Mouse (Mus musculus) megakaryocyte, adult 5-6 weeks (primary cell): ENCODE data around the gene Olfr603. TPM values are rescaled to one million over a fixed set of nuclear protein-coding genes. Genes with fewer than 3 reads are reported as not detected.
"Not testable (repeated sequence)": the region's sequence is repeated elsewhere in the genome, so short reads cannot be mapped to it uniquely, and the experiment has no call there.

ENCODE experiments used
- ATAC-seq: 2 replicates; pipeline ENCODE4 v1.8.0; 2016; ENCODE audit warnings: mild to moderate bottlenecking, inconsistent platforms; ENCODE audit not compliant: poor library complexity, severe bottlenecking
- total RNA-seq, 2 experiments: library from RNA; stranded (forward) in 1 of 2; stranded (reverse) in 1 of 2; fragments of 153-499, 151-499 nt in 1 of 2; fragments of 221-1000, 200-1000 nt in 1 of 2; gene quantifications; 2 replicates each; pipeline versions ENCODE4 v1.2.3 to v1.2.4; 2015 to 2017

The Olfr603 gene
- total RNA-seq (2015) (not detected in 2 replicates), total RNA-seq (2017) (not detected in 2 replicates)

DNA sequence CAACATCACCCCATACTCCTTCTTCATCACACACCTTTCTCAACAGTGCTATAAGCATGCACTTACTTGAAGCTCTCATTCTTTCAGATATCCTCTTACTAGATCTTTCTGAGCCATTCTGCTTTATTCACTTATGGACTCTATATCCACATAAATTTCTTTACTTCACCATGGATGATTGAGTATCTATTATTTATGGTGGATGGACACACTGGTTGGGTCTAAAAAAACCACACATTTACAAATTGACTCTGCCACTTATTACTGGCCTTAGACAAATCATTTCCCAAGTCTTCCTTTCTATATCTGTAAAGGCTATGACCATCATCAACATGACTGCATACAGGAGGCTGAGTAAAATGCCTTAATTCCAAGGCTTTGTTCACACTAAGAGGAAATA lies at the start of gene Olfr603:
Gene Olfr603 (minus strand): TSS at position 101 of the 400 bp plus-strand sequence.
- no peak for ATAC-seq

DNA sequence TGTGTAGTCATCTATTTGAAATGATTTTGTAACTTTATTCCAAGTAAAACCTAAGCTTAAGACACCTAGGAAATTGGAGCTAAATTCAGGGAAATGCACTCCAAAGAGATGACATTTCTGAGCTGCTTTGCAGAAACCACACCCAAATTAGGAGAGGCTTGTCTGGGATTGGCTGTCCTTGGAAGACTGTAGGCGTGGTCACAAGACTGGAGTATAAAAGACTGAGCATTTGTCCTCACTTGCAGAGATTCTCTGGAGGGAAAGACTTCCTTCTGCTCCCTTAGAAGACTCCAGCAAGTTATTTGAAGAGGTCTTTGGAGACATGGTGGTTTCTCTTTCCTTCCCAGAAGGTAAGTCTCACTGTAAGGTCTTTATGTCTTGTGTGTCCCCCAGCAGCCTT lies 28.8 kb upstream of the Olfr603 start, which contains the start of gene Usp17lc:
Gene Usp17lc (plus strand): TSS at position 301 of the 400 bp plus-strand sequence.
- ATAC-seq: not testable (repeated sequence)

DNA sequence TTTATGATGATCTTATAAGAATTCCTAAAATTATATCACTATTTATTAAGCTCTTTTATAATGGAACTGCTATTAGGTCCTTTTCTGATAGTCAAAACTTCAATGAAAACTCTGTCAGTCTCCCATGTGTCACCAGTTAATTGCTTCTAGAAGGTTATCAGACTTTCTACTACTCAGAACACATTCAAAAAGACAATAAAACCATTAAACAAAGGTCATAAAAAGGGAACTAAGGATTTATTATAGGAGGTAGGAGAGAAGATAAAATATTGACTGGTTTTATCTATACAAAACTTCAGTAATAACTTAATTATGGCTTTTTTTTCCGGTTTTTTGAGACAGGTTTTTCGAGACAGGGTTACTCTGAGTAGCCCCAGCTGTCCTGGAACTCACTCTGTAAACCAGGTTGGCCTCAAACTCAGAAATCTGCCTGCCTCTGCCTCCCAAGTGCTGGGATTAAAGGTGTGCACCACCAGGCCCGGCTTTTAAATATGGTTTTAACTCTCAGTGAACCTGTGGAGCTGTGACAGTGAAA lies 20.6 kb upstream of the Olfr603 start:
- ATAC-seq: not testable (repeated sequence)

DNA sequence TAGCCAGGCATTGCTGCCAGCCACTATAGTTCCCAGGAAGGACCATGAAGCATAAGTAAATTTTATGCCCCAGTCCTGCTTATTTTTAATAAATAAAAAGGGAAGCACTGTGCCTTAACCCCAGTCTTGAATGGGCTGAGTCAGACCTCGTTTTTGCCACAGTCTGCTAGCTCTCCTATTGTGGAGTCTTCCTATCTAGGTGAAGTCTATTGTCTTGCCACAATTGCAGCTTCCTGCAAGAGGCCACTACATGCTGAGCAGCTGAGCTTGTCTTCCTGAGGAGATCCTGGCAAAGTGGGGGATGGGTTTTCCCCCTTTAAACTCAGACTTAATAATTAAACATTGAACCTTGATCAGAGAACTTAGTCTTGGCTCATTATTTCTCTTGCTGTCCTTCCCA lies 13.0 kb upstream of the Olfr603 start:
- no peak for ATAC-seq

DNA sequence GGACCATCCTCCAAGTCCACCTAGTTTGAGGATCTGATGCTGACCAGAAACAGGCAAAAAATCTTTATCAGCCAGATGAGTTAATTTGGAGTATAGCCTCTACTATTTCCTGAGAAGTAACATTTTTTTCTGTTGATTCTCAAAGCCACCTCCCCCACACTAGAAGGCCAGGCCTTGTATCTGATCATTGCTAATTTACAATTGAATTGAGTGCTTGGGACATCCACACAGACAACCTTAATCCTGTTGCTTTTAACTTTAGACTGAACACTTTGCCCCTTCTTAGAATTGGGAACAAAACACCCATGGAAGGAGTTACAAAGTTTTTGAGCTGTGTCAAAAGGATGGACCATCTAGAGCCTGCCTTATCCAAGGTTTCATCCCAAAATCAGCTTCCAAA lies 11.8 kb upstream of the Olfr603 start:
- ATAC-seq: no peak

DNA sequence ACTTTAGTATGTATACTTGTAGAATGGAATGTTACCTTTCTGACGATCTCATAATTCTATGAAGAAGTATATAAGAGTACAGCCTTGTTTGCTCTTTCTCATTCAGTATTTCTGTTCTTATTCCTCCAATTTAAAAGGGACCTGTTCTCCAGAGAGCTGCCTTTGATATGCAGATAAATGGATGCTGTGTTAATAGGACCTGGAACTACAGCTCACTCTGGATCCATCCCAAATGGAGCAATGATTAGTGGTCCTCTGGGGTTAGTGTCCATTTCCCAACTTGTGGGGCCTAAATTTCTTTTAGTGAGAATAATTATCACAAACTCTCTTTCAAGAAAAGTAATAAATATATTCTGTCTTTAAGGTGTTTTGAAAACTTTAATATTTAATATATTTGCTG lies 23.4 kb downstream of the Olfr603 start, which contains the start of gene Olfr601:
Gene Olfr601 (minus strand): TSS at position 101 of the 400 bp plus-strand sequence.
- ATAC-seq: no peak

DNA sequence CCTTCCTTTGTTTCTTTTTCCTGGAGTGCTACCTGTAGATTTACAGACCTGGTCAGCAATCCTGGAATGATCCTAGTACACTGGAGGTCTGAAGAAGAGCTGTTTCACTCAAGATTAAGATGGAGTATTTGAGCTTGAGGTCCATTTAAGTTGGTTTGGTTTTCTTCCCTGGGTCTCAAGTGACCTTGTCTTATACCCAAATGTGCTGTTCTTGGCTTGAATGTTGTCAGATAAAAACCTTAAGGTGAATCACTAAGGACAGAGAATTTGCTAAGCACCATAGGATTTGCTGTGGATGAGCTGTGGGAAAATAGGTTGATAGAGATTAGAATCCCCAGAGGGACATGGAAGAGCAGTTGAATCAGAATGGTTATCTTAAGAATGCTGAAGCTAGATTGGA lies 36.4 kb downstream of the Olfr603 start, which contains the start of gene Olfr600:
Gene Olfr600 (minus strand): TSS at position 101 of the 400 bp plus-strand sequence.
- no peak for ATAC-seq

DNA sequence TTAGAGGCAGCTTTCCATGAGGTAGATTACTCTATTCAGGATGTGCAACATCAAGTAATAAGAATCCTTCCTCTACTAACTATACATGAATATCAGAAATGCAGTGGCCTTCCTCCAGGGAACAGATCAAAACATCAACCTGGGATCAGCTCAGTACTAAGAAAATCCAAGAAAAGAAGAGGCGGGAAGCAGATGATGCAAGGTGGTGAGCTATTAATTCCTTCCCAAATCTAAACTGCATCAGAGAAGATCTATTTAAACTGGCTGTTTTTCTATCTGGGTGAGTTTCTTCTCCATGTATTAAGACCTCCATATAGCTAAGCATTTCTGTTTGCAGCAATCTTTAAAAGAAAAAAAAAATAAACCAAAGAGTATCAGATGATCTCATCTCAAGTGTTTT lies 50.4 kb downstream of the Olfr603 start, which contains the start of gene Olfr599:
Gene Olfr599 (plus strand): TSS at position 301 of the 400 bp plus-strand sequence.
- no peak for ATAC-seq

Other genes with a start within 250 kb of the Olfr603 start
- gene Olfr588-ps1, start 245.3 kb downstream of the Olfr603 start, total RNA-seq (2015): not detected in 2 replicates
- not detected in 2 replicates for gene Olfr588-ps1, start 245.3 kb downstream of the Olfr603 start, total RNA-seq (2017)
- gene Olfr589, start 229.8 kb downstream of the Olfr603 start, total RNA-seq (2015): not detected in 2 replicates
- not detected in 2 replicates for gene Olfr589, start 229.8 kb downstream of the Olfr603 start, total RNA-seq (2017)
- not detected in 2 replicates for gene Olfr591, start 207.8 kb downstream of the Olfr603 start, total RNA-seq (2015)
- not detected in 2 replicates for gene Olfr591, start 207.8 kb downstream of the Olfr603 start, total RNA-seq (2017)
- gene Olfr592, start 201.4 kb downstream of the Olfr603 start, total RNA-seq (2015): not detected in 2 replicates
- gene Olfr592, start 201.4 kb downstream of the Olfr603 start, total RNA-seq (2017): not detected in 2 replicates
- gene Olfr593, start 174.3 kb downstream of the Olfr603 start, total RNA-seq (2015): not detected in 2 replicates
- gene Olfr593, start 174.3 kb downstream of the Olfr603 start, total RNA-seq (2017): not detected in 2 replicates
- gene Olfr594, start 169.2 kb downstream of the Olfr603 start, total RNA-seq (2015): not detected in 2 replicates
- gene Olfr594, start 169.2 kb downstream of the Olfr603 start, total RNA-seq (2017): not detected in 2 replicates
- not detected in 2 replicates for gene Usp17ld, start 133.7 kb downstream of the Olfr603 start, total RNA-seq (2015)
- gene Usp17ld, start 133.7 kb downstream of the Olfr603 start, total RNA-seq (2017): not detected in 2 replicates
- gene Olfr596, start 80.5 kb downstream of the Olfr603 start, total RNA-seq (2015): not detected in 2 replicates
- gene Olfr596, start 80.5 kb downstream of the Olfr603 start, total RNA-seq (2017): not detected in 2 replicates
- not detected in 2 replicates for gene Olfr597, start 69.9 kb downstream of the Olfr603 start, total RNA-seq (2015)
- gene Olfr597, start 69.9 kb downstream of the Olfr603 start, total RNA-seq (2017): not detected in 2 replicates
- not detected in 2 replicates for gene Olfr598, start 62.6 kb downstream of the Olfr603 start, total RNA-seq (2015)
- not detected in 2 replicates for gene Olfr598, start 62.6 kb downstream of the Olfr603 start, total RNA-seq (2017)
- gene Olfr599, start 50.3 kb downstream of the Olfr603 start, total RNA-seq (2015): not detected in 2 replicates
- not detected in 2 replicates for gene Olfr599, start 50.3 kb downstream of the Olfr603 start, total RNA-seq (2017)
- not detected in 2 replicates for gene Olfr600, start 36.5 kb downstream of the Olfr603 start, total RNA-seq (2015)
- gene Olfr600, start 36.5 kb downstream of the Olfr603 start, total RNA-seq (2017): not detected in 2 replicates
- not detected in 2 replicates for gene Olfr601, start 23.5 kb downstream of the Olfr603 start, total RNA-seq (2015)
- gene Olfr601, start 23.5 kb downstream of the Olfr603 start, total RNA-seq (2017): not detected in 2 replicates
- not detected in 2 replicates for gene Usp17lc, start 28.9 kb upstream of the Olfr603 start, total RNA-seq (2015)
- gene Usp17lc, start 28.9 kb upstream of the Olfr603 start, total RNA-seq (2017): not detected in 2 replicates
- not detected in 2 replicates for gene Olfr605, start 59.3 kb upstream of the Olfr603 start, total RNA-seq (2015)
- not detected in 2 replicates for gene Olfr605, start 59.3 kb upstream of the Olfr603 start, total RNA-seq (2017)
- gene Olfr606, start 62.9 kb upstream of the Olfr603 start, total RNA-seq (2015): not detected in 2 replicates
- not detected in 2 replicates for gene Olfr606, start 62.9 kb upstream of the Olfr603 start, total RNA-seq (2017)
- gene Olfr607, start 78.0 kb upstream of the Olfr603 start, total RNA-seq (2015): not detected in 2 replicates
- gene Olfr607, start 78.0 kb upstream of the Olfr603 start, total RNA-seq (2017): not detected in 2 replicates
- gene Olfr608, start 83.7 kb upstream of the Olfr603 start, total RNA-seq (2015): not detected in 2 replicates
- gene Olfr608, start 83.7 kb upstream of the Olfr603 start, total RNA-seq (2017): not detected in 2 replicates
- not detected in 2 replicates for gene Olfr609, start 111.9 kb upstream of the Olfr603 start, total RNA-seq (2015)
- not detected in 2 replicates for gene Olfr609, start 111.9 kb upstream of the Olfr603 start, total RNA-seq (2017)
- gene Olfr610, start 125.9 kb upstream of the Olfr603 start, total RNA-seq (2015): not detected in 2 replicates
- gene Olfr610, start 125.9 kb upstream of the Olfr603 start, total RNA-seq (2017): not detected in 2 replicates
- not detected in 2 replicates for gene Olfr611, start 134.7 kb upstream of the Olfr603 start, total RNA-seq (2015)
- gene Olfr611, start 134.7 kb upstream of the Olfr603 start, total RNA-seq (2017): not detected in 2 replicates
- gene Olfr612, start 156.5 kb upstream of the Olfr603 start, total RNA-seq (2015): not detected in 2 replicates
- gene Olfr612, start 156.5 kb upstream of the Olfr603 start, total RNA-seq (2017): not detected in 2 replicates
- gene Olfr613, start 161.9 kb upstream of the Olfr603 start, total RNA-seq (2015): not detected in 2 replicates
- gene Olfr613, start 161.9 kb upstream of the Olfr603 start, total RNA-seq (2017): not detected in 2 replicates
- not detected in 2 replicates for gene Olfr615, start 169.9 kb upstream of the Olfr603 start, total RNA-seq (2015)
- gene Olfr615, start 169.9 kb upstream of the Olfr603 start, total RNA-seq (2017): not detected in 2 replicates
- not detected in 2 replicates for gene Olfr616, start 183.0 kb upstream of the Olfr603 start, total RNA-seq (2015)
- not detected in 2 replicates for gene Olfr616, start 183.0 kb upstream of the Olfr603 start, total RNA-seq (2017)
- gene Olfr617, start 186.9 kb upstream of the Olfr603 start, total RNA-seq (2015): not detected in 2 replicates
- not detected in 2 replicates for gene Olfr617, start 186.9 kb upstream of the Olfr603 start, total RNA-seq (2017)
- not detected in 2 replicates for gene Olfr618, start 203.9 kb upstream of the Olfr603 start, total RNA-seq (2015)
- gene Olfr618, start 203.9 kb upstream of the Olfr603 start, total RNA-seq (2017): not detected in 2 replicates
- not detected in 2 replicates for gene Olfr619, start 214.4 kb upstream of the Olfr603 start, total RNA-seq (2015)
- not detected in 2 replicates for gene Olfr619, start 214.4 kb upstream of the Olfr603 start, total RNA-seq (2017)
- gene Olfr620, start 226.4 kb upstream of the Olfr603 start, total RNA-seq (2015): not detected in 2 replicates
- not detected in 2 replicates for gene Olfr620, start 226.4 kb upstream of the Olfr603 start, total RNA-seq (2017)